Mouse (Mus musculus): Measurements from ENCODE around the gene Ssr1. TPM values are rescaled to one million over a fixed set of nuclear protein-coding genes. Genes with fewer than 3 reads are reported as not detected.

The Ssr1 gene
- polyA plus RNA-seq, 1 experiment from 2014 or later: 77.3 TPM

DNA sequence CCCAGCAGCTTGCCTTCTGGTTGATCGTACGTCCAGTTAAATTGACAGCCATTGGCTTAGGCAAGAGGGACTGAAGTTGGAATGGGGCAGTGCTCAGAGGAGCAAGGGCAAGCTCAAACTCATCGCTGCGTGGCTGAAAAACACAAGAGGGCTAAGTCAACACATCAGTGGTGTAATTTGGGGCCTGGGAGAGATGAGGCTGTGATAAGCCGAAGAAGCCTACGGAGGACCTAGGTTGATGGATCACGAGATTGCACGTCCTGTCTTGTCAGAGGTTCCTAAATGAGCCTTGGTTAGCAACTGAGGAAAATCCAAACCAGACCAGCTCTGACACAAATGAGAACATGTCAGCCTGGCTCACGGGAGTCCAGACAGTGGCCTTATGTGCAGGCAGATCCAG is 31.5 kb downstream of the Ssr1 start:
- no peak for ATAC-seq
- H3K27me3 ChIP-seq: 0 out of 2 replicates have a peak, but pooled peaks cover 7% of the 10 kb centered on the region
- no peak overlapping the region for H3K9ac ChIP-seq
- H3K9me3 ChIP-seq (replicated peaks): no peaks in the 10 kb centered on the region
- 90% methylated on average over 9 of the region's 9 CpGs for WGBS
- no peak overlapping the region for H3K4me3 ChIP-seq
- no peaks in the 10 kb centered on the region for H3K36me3 ChIP-seq (ENCODE audit: poor library complexity, severe bottlenecking)
- H3K27ac ChIP-seq: no peak overlapping the region
- H3K4me1 ChIP-seq: peaks cover 23% of the 10 kb centered on the region
- H3K4me2 ChIP-seq: no peak overlapping the region

- Histone ChIP-seq H3K9me3 (replicated peaks) (no peaks in the 10 kb centered on the region), H3K4me2 (no peak overlapping the region), H3K4me3 (no peak overlapping the region), H3K9ac (no peak overlapping the region), H3K4me1 (peaks cover 15% of the 10 kb centered on the region), H3K27ac (no peak overlapping the region), H3K27me3 (0 out of 2 replicates have a peak, but pooled peaks cover 7% of the 10 kb centered on the region), H3K36me3 (ENCODE audit: poor library complexity, severe bottlenecking) (no peaks in the 10 kb centered on the region)
- WGBS: 91% methylated on average over 7 of the region's 7 CpGs
- ATAC-seq: no peak
Measured at GRCm38 (mm10) chr13:37959936-37960335, 34.1 kb downstream of the Ssr1 start.

DNA sequence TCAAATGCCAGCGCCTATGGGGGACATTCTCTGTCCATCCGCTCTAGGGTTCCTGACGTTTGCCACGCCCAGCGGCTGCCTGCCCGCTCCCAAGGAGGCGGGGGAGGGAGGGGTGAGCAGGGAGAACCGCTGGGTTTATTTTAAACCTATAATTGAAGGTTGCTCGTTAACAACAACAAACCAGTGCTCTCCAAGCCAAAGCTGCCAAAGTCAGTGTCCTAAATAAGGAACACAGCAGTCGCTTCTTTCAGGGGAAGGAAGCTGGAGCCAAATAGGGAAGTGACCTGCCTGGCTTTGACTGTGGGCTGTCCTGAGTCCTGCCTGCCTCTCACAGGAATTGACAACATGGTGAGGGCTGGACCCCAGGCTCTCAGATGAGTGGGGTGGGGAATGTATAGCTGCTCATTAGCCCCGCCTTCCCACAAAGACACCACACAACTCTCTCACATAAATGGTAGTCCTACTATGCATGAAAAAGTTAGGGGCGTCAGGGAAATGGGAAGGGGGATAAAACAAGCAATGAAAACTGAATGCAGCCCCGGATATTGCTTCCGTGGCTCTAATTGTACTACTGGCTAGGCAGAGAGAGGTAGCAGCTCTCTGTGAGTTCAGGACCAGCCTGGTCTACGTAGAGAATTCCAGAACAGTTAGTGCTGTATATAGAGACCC is 34.6 kb downstream of the Ssr1 start:
- ATAC-seq: no peak
- Histone ChIP-seq H3K4me3 (no peak overlapping the region), H3K4me2 (no peak overlapping the region), H3K27ac (no peak overlapping the region), H3K4me1 (peaks cover 9% of the 10 kb centered on the region), H3K9ac (no peak overlapping the region), H3K9me3 (replicated peaks) (no peaks in the 10 kb centered on the region), H3K36me3 (ENCODE audit: poor library complexity, severe bottlenecking) (no peaks in the 10 kb centered on the region), H3K27me3 (0 out of 2 replicates have a peak, but pooled peaks cover 3% of the 10 kb centered on the region)
- 77% methylated on average over 15 of the region's 15 CpGs for WGBS

- no peak for ATAC-seq
- Histone ChIP-seq H3K27me3 (no peaks in the 10 kb centered on the region), H3K27ac (no peak overlapping the region), H3K4me2 (no peak overlapping the region), H3K4me3 (no peak overlapping the region), H3K36me3 (ENCODE audit: poor library complexity, severe bottlenecking) (no peaks in the 10 kb centered on the region), H3K4me1 (peaks cover 2% of the 10 kb centered on the region; the same call in 1 of the 2 replicates), H3K9me3 (replicated peaks) (no peaks in the 10 kb centered on the region), H3K9ac (no peak overlapping the region)
- 88% methylated on average over 18 of the region's 18 CpGs for WGBS
Measured at GRCm38 (mm10) chr13:37958498-37959238, 35.3 kb downstream of the Ssr1 start.

GRCm38 (mm10) chr13:37954318-37954717 is 39.7 kb downstream of the Ssr1 start:
- WGBS: 94% methylated on average over 1 of the region's 1 CpGs
- Histone ChIP-seq H3K27ac (no peak overlapping the region), H3K4me2 (no peak overlapping the region), H3K9me3 (replicated peaks) (no peaks in the 10 kb centered on the region), H3K27me3 (no peaks in the 10 kb centered on the region), H3K4me3 (no peak overlapping the region), H3K4me1 (no peaks in the 10 kb centered on the region), H3K36me3 (ENCODE audit: poor library complexity, severe bottlenecking) (no peaks in the 10 kb centered on the region), H3K9ac (no peak overlapping the region)
- no peak for ATAC-seq

- Histone ChIP-seq H3K9me3 (replicated peaks) (no peaks in the 10 kb centered on the region), H3K4me2 (no peak overlapping the region), H3K27me3 (no peaks in the 10 kb centered on the region), H3K4me1 (no peaks in the 10 kb centered on the region), H3K36me3 (ENCODE audit: poor library complexity, severe bottlenecking) (no peaks in the 10 kb centered on the region), H3K4me3 (no peak overlapping the region), H3K27ac (no peak overlapping the region), H3K9ac (no peak overlapping the region)
- WGBS: 82% methylated on average over 6 of the region's 6 CpGs
- ATAC-seq: no peak
Measured at GRCm38 (mm10) chr13:37952981-37953380, 41.0 kb downstream of the Ssr1 start.

GRCm38 (mm10) chr13:37946734-37947133 is 47.3 kb downstream of the Ssr1 start:
- no peak overlapping the region for H3K4me2 ChIP-seq
- no peak overlapping the region for H3K9ac ChIP-seq
- peak; percentile 57; the same call in 1 of the 2 replicates for ATAC-seq
- H3K4me1 ChIP-seq: peaks cover 4% of the 10 kb centered on the region; the same call in 1 of the 2 replicates
- H3K36me3 ChIP-seq (ENCODE audit: poor library complexity, severe bottlenecking): no peaks in the 10 kb centered on the region
- H3K9me3 ChIP-seq (replicated peaks): no peaks in the 10 kb centered on the region
- no peak overlapping the region for H3K4me3 ChIP-seq
- no peaks in the 10 kb centered on the region for H3K27me3 ChIP-seq
- 14% methylated on average over 6 of the region's 6 CpGs for WGBS
- no peak overlapping the region for H3K27ac ChIP-seq

- Histone ChIP-seq H3K4me2 (no peak overlapping the region), H3K4me1 (peaks cover 4% of the 10 kb centered on the region; the same call in 1 of the 2 replicates), H3K27me3 (no peaks in the 10 kb centered on the region), H3K36me3 (ENCODE audit: poor library complexity, severe bottlenecking) (no peaks in the 10 kb centered on the region), H3K9ac (no peak overlapping the region), H3K4me3 (no peak overlapping the region), H3K27ac (no peak overlapping the region), H3K9me3 (replicated peaks) (no peaks in the 10 kb centered on the region)
- WGBS: 82% methylated on average over 8 of the region's 8 CpGs
- ATAC-seq: 0 out of 2 replicates have a peak, but pooled peaks have one; percentile 29
Measured at GRCm38 (mm10) chr13:37945392-37945791, 48.6 kb downstream of the Ssr1 start.

GRCm38 (mm10) chr13:37944306-37944705 is 49.7 kb downstream of the Ssr1 start:
- Histone ChIP-seq H3K4me1 (peaks cover 4% of the 10 kb centered on the region; the same call in 1 of the 2 replicates), H3K9me3 (replicated peaks) (no peaks in the 10 kb centered on the region), H3K4me2 (no peak overlapping the region), H3K4me3 (no peak overlapping the region), H3K27ac (no peak overlapping the region), H3K36me3 (ENCODE audit: poor library complexity, severe bottlenecking) (no peaks in the 10 kb centered on the region), H3K27me3 (no peaks in the 10 kb centered on the region), H3K9ac (no peak overlapping the region)
- WGBS: 68% methylated on average over 1 of the region's 1 CpGs
- ATAC-seq: peak; percentile 36; the same call in 1 of the 2 replicates

- no peak for ATAC-seq
- no peak overlapping the region for H3K4me2 ChIP-seq
- H3K4me1 ChIP-seq: peaks cover 4% of the 10 kb centered on the region; the same call in 1 of the 2 replicates
- H3K9me3 ChIP-seq (replicated peaks): no peaks in the 10 kb centered on the region
- no peak overlapping the region for H3K27ac ChIP-seq
- H3K9ac ChIP-seq: no peak overlapping the region
- WGBS: 95% methylated on average over 3 of the region's 3 CpGs
- no peaks in the 10 kb centered on the region for H3K27me3 ChIP-seq
- H3K4me3 ChIP-seq: no peak overlapping the region
- H3K36me3 ChIP-seq (ENCODE audit: poor library complexity, severe bottlenecking): no peaks in the 10 kb centered on the region
Measured at GRCm38 (mm10) chr13:37943466-37943865, 50.6 kb downstream of the Ssr1 start.

GRCm38 (mm10) chr13:37942887-37943331 is 51.1 kb downstream of the Ssr1 start:
- Histone ChIP-seq H3K9me3 (replicated peaks) (no peaks in the 10 kb centered on the region), H3K4me3 (no peak overlapping the region), H3K27ac (no peak overlapping the region), H3K4me2 (no peak overlapping the region), H3K27me3 (no peaks in the 10 kb centered on the region), H3K9ac (no peak overlapping the region), H3K36me3 (ENCODE audit: poor library complexity, severe bottlenecking) (no peaks in the 10 kb centered on the region), H3K4me1 (peaks cover 4% of the 10 kb centered on the region; the same call in 1 of the 2 replicates)
- no peak for ATAC-seq
- 89% methylated on average over 4 of the region's 4 CpGs for WGBS

Measured in forebrain, embryonic 13.5 days (tissue).